Mouse (Mus musculus) neutrophil, adult 5-6 weeks (primary cell): ENCODE data around the gene Nr1i2. TPM values are rescaled to one million over a fixed set of nuclear protein-coding genes. Genes with fewer than 3 reads are reported as not detected.
"Not testable (repeated sequence)": the region's sequence is repeated elsewhere in the genome, so short reads cannot be mapped to it uniquely, and the experiment has no call there.

Experiments used
- ATAC-seq: fragments of 151-379, 151-347 bp; 2 replicates; pipeline ENCODE4 v1.8.0; 2017; ENCODE audit warnings: mild to moderate bottlenecking, moderate TSS enrichment; ENCODE audit not compliant: insufficient number of reproducible peaks, poor library complexity, low FRiP score, severe bottlenecking; ENCODE audit errors: extremely low read depth
- total RNA-seq: library from RNA; stranded (forward); fragments of 200-1000 nt; gene quantifications from 2 replicates; pipeline ENCODE4 v1.2.3, GENCODE M21; 2017

Nr1i2 gene
- total RNA-seq, result not detected in 2 replicates

GRCm38 (mm10) chr16:38294685-38295348 is at the start of gene Nr1i2:
Nr1i2 (minus strand) TSS chr16:38294824.
- ATAC-seq, result no peak

- 0 out of 2 replicates have a peak, but pooled peaks have one; percentile 44 for ATAC-seq
These were observed 47.0 kb upstream of the Nr1i2 start, which contains the start of gene Maats1 for GRCm38 (mm10) chr16:38341396-38342324. Maats1 (minus strand) TSS chr16:38342143.

- not testable (repeated sequence) for ATAC-seq
These were observed 43.5 kb upstream of the Nr1i2 start for GRCm38 (mm10) chr16:38338077-38338476.

- no peak for ATAC-seq
These were observed 39.8 kb upstream of the Nr1i2 start for GRCm38 (mm10) chr16:38334431-38334830.

- no peak for ATAC-seq
These were observed 34.7 kb upstream of the Nr1i2 start for GRCm38 (mm10) chr16:38329340-38329739.

GRCm38 (mm10) chr16:38326778-38327397 is 32.3 kb upstream of the Nr1i2 start:
- ATAC-seq, result no peak

GRCm38 (mm10) chr16:38324311-38324710 is 29.7 kb upstream of the Nr1i2 start:
- ATAC-seq, result no peak

GRCm38 (mm10) chr16:38321452-38321935 is 26.9 kb upstream of the Nr1i2 start:
- ATAC-seq, result peak; percentile 73; the same call in 1 of the 2 replicates

- ATAC-seq, result no peak
These were observed 24.5 kb upstream of the Nr1i2 start for GRCm38 (mm10) chr16:38319087-38319486.

GRCm38 (mm10) chr16:38318492-38318891 is 23.9 kb upstream of the Nr1i2 start:
- ATAC-seq, result no peak

- no peak for ATAC-seq
These were observed 13.6 kb upstream of the Nr1i2 start for GRCm38 (mm10) chr16:38308195-38308594.

- no peak for ATAC-seq
These were observed 13.0 kb upstream of the Nr1i2 start for GRCm38 (mm10) chr16:38307651-38308050.

GRCm38 (mm10) chr16:38307221-38307605 is 12.6 kb upstream of the Nr1i2 start:
- ATAC-seq, result no peak

GRCm38 (mm10) chr16:38306571-38307220 is 12.1 kb upstream of the Nr1i2 start:
- no peak for ATAC-seq

- no peak for ATAC-seq
These were observed 10.0 kb upstream of the Nr1i2 start for GRCm38 (mm10) chr16:38304460-38305194.

- ATAC-seq, result no peak
These were observed 7.7 kb upstream of the Nr1i2 start for GRCm38 (mm10) chr16:38302367-38302766.

GRCm38 (mm10) chr16:38298410-38298809 is 3.8 kb upstream of the Nr1i2 start:
- no peak for ATAC-seq

GRCm38 (mm10) chr16:38295349-38295930 is 816 bp upstream of the Nr1i2 start:
- no peak for ATAC-seq
